Mouse (Mus musculus) kidney, embryonic 15.5 days (tissue): ENCODE data around the gene Sh2d3c. TPM values are rescaled to one million over a fixed set of nuclear protein-coding genes. Genes with fewer than 3 reads are reported as not detected.

ENCODE experiments used
- ATAC-seq: fragments of 200-750 bp; cut with Nextera tagmentation; replicated peaks from 2 replicates; pipeline ENCODE4 v1.8.0; 2017; ENCODE audit warnings: moderate TSS enrichment; ENCODE audit not compliant: low FRiP score
- H3K27ac ChIP-seq: fragments of 300-500 bp; sonication (generic); 2 replicates; pipeline ENCODE4 v1.5.1; 2015; ENCODE audit warnings: mild to moderate bottlenecking, inconsistent platforms
- H3K27me3 ChIP-seq: fragments of 300-500 bp; sonication (generic); 2 replicates; pipeline ENCODE4 v1.6.1; 2015; ENCODE audit warnings: inconsistent platforms
- H3K36me3 ChIP-seq: fragments of 300-500 bp; sonication (generic); 2 replicates; pipeline ENCODE4 v1.6.1; 2015; ENCODE audit warnings: inconsistent platforms
- H3K4me1 ChIP-seq: fragments of 300-500 bp; sonication (generic); 2 replicates; pipeline ENCODE4 v1.6.1; 2015; ENCODE audit warnings: inconsistent platforms
- H3K4me2 ChIP-seq: fragments of 300-500 bp; sonication (generic); 2 replicates; pipeline ENCODE4 v1.6.1; 2015; ENCODE audit warnings: moderate library complexity, mild to moderate bottlenecking, inconsistent platforms
- H3K4me3 ChIP-seq: fragments of 300-500 bp; sonication (generic); replicated peaks from 2 replicates; pipeline ENCODE4 v1.5.1; 2015; ENCODE audit warnings: mild to moderate bottlenecking, inconsistent platforms
- H3K9ac ChIP-seq: fragments of 300-500 bp; sonication (generic); 2 replicates; pipeline ENCODE4 v1.6.1; 2015; ENCODE audit warnings: mild to moderate bottlenecking, inconsistent platforms
- H3K9me3 ChIP-seq: fragments of 300-500 bp; sonication (generic); replicated peaks from 2 replicates; pipeline ENCODE4 v1.6.1; 2016; ENCODE audit warnings: inconsistent platforms
- WGBS: fragments of 180-500 bp; shearing (Covaris S2); methylation state at CpG from one replicate; pipeline ENCODE4 v1.1.7; 2015; ENCODE audit warnings: mixed read lengths; 5-methylcytosine and 5-hydroxymethylcytosine counted together
- polyA plus RNA-seq: library from polyadenylated mRNA; unstranded; fragments of >200 nt; fragmentation: Nextera tagmentation; extraction: Ambion mirVana; gene quantifications from 2 replicates; pipeline ENCODE4 v1.2.1, GENCODE M21; 2015

The Sh2d3c gene
- polyA plus RNA-seq, 1 experiment from 2014 or later = 37.2 TPM

DNA sequence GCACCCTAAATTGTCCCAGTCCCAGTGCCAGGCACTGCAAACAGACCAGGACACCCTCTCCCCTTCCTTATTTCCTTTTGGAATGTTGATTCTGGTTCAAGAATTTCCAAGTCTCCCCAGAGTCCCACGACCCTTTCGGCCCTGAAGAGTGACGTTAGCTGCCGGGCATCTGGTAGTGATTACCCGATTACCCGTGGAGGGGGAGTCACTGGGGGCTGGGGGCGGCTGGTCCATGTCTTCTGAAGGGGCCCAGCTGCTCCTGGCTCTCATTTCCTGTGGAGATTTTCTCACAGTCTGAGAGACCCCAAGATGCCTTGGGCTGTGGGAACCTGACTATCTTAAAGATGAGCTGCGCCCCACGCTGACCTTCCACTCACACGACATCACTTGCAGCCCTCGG is 10.0 kb downstream of the Sh2d3c start:
- Histone ChIP-seq H3K4me2 (peak overlapping the region; percentile 48), H3K27ac (peak overlapping the region; percentile 76), H3K4me1 (peaks cover 71% of the 10 kb centered on the region), H3K4me3 (peak overlapping the region; percentile 38), H3K9me3 (no peaks in the 10 kb centered on the region), H3K9ac (no peak overlapping the region), H3K36me3 (no peaks in the 10 kb centered on the region), H3K27me3 (no peaks in the 10 kb centered on the region)
- 18% methylated on average over 11 of the region's 11 CpGs for WGBS
- ATAC-seq = no peak

- H3K4me3 ChIP-seq = no peak overlapping the region
- H3K27me3 ChIP-seq = no peaks in the 10 kb centered on the region
- ATAC-seq = no peak
- H3K9me3 ChIP-seq = no peaks in the 10 kb centered on the region
- peak overlapping the region; percentile 76 for H3K27ac ChIP-seq
- 66% methylated on average over 4 of the region's 4 CpGs for WGBS
- peaks cover 75% of the 10 kb centered on the region for H3K4me1 ChIP-seq
- H3K36me3 ChIP-seq = no peaks in the 10 kb centered on the region
- H3K9ac ChIP-seq = no peak overlapping the region
- peak overlapping the region; percentile 22 for H3K4me2 ChIP-seq
Observed at GRCm38 (mm10) chr2:32731911-32732310, 11.1 kb downstream of the Sh2d3c start.

DNA sequence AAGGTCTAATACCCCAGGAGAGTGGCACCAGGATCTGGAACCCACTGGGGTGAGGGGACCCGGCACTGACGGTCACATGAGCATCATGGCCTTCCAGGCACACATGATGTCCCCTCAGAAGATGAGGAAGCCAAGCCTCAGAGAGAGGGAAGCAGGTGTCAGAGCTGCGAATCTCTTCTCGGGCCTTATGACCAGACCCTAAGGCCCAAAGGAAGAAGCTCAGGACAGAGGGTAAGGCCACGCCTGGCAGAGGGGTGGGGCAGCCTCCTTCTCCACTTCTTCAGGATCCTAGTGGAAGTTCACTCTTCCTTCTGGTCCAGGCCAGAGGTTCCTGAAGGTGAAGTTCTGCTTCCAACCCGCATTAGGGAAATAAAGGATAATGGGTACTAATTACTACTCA is 11.8 kb downstream of the Sh2d3c start:
- H3K36me3 ChIP-seq = no peaks in the 10 kb centered on the region
- H3K27ac ChIP-seq = no peak overlapping the region
- 71% methylated on average over 6 of the region's 6 CpGs for WGBS
- H3K4me1 ChIP-seq = peaks cover 69% of the 10 kb centered on the region
- H3K9ac ChIP-seq = no peak overlapping the region
- no peak overlapping the region for H3K4me3 ChIP-seq
- no peak for ATAC-seq
- no peaks in the 10 kb centered on the region for H3K9me3 ChIP-seq
- H3K4me2 ChIP-seq = no peak overlapping the region
- no peaks in the 10 kb centered on the region for H3K27me3 ChIP-seq

DNA sequence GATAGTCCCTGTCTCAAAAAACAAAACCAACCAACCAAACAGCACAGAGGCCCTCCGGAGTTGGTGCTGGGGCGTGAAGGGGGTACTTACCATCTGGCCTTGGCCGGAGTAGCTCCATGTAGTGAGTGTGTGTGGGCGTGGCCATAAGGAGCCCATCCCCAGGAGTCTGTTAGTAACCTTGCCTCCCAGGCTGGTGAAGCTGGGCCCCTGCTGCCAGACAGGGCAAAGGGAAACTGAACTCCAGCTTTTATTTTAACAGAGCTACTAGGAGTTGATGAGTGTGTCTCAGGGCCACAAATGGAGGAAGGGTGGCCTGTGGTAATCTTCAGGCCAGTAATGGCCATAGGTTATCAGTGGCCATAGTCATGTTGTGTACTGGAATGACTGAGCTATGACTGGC is 13.6 kb downstream of the Sh2d3c start:
- no peak overlapping the region for H3K9ac ChIP-seq
- peak; percentile 55; the same call in 1 of the 2 replicates for ATAC-seq

DNA sequence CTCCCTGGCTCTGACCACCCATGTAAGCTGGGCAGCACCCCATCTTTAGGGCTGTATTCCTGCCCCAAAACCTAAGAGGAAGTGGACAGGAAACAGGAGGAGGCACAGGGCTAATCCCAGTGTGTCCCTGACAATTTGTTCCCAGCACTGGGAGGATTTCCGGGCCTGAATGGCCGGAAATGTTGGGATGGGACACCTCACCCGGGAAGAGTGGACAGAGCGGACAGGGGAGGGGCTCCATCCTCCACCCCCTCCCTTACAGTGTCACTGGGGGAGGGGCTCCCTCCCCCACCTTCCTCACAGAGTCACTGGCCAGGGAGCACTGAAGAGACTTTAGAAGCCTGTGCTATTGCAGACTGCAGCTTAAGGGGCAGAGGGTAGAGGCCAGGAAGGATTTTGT is 14.1 kb downstream of the Sh2d3c start:
- ATAC-seq = 0 out of 2 replicates have a peak, but pooled peaks have one; percentile 13
- WGBS = 42% methylated on average over 4 of the region's 4 CpGs

More for the DNA sequence above, 13.6 kb downstream of the Sh2d3c start:
- peak overlapping the region; percentile 13 for H3K4me2 ChIP-seq
- no peaks in the 10 kb centered on the region; the same call in 1 of the 2 replicates for H3K27me3 ChIP-seq
- H3K9me3 ChIP-seq = no peaks in the 10 kb centered on the region
- WGBS = 37% methylated on average over 4 of the region's 4 CpGs
- H3K4me3 ChIP-seq = no peak overlapping the region; the same call in 1 of the 2 replicates
- no peaks in the 10 kb centered on the region for H3K36me3 ChIP-seq
- peaks cover 56% of the 10 kb centered on the region for H3K4me1 ChIP-seq
- peak overlapping the region; percentile 78 for H3K27ac ChIP-seq

GRCm38 (mm10) chr2:32736306-32736829 is 15.5 kb downstream of the Sh2d3c start:
- no peaks in the 10 kb centered on the region for H3K9me3 ChIP-seq
- no peaks in the 10 kb centered on the region for H3K36me3 ChIP-seq
- H3K9ac ChIP-seq = no peak overlapping the region
- peaks cover 18% of the 10 kb centered on the region for H3K27me3 ChIP-seq
- no peak overlapping the region for H3K27ac ChIP-seq
- ATAC-seq = no peak
- H3K4me2 ChIP-seq = no peak overlapping the region
- 59% methylated on average over 3 of the region's 3 CpGs for WGBS
- no peak overlapping the region for H3K4me3 ChIP-seq
- H3K4me1 ChIP-seq = peaks cover 46% of the 10 kb centered on the region

More for the DNA sequence above, 14.1 kb downstream of the Sh2d3c start:
- Histone ChIP-seq H3K27ac (peak overlapping the region; percentile 78), H3K4me3 (no peak overlapping the region; the same call in 1 of the 2 replicates), H3K4me2 (peak overlapping the region; percentile 13), H3K9me3 (no peaks in the 10 kb centered on the region), H3K27me3 (peaks cover 4% of the 10 kb centered on the region), H3K36me3 (no peaks in the 10 kb centered on the region), H3K9ac (no peak overlapping the region), H3K4me1 (peaks cover 52% of the 10 kb centered on the region)

DNA sequence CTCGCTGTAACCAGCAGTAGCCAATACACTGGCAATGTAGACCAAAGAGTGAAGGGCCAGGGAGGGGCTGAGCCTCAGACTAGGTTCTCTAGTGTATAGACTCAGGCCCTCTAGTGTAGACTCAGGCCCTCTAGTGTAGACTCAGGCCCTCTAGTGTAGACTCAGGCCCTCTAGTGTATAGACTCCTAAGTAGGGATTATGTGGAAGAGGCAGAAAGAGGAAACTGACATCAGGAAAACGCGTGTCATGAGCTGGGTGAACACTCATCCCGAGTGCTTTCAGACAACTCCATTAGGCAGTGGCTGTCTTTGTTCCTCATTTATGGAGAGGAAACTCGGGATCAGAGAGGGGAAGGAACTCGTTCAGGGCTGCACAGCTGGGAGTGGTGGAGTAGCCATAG is 16.2 kb downstream of the Sh2d3c start:
- no peak overlapping the region for H3K27ac ChIP-seq
- no peak overlapping the region for H3K4me3 ChIP-seq
- peaks cover 46% of the 10 kb centered on the region for H3K4me1 ChIP-seq
- no peaks in the 10 kb centered on the region for H3K36me3 ChIP-seq
- WGBS = 66% methylated on average over 6 of the region's 6 CpGs
- no peak for ATAC-seq
- H3K9me3 ChIP-seq = no peaks in the 10 kb centered on the region
- peaks cover 25% of the 10 kb centered on the region for H3K27me3 ChIP-seq
- H3K4me2 ChIP-seq = no peak overlapping the region
- H3K9ac ChIP-seq = no peak overlapping the region

GRCm38 (mm10) chr2:32739311-32739710 is 18.5 kb downstream of the Sh2d3c start:
- Histone ChIP-seq H3K4me1 (peaks cover 37% of the 10 kb centered on the region), H3K36me3 (no peaks in the 10 kb centered on the region), H3K9me3 (no peaks in the 10 kb centered on the region), H3K9ac (no peak overlapping the region), H3K27me3 (peaks cover 37% of the 10 kb centered on the region), H3K4me3 (no peak overlapping the region), H3K4me2 (no peak overlapping the region), H3K27ac (no peak overlapping the region)
- no peak for ATAC-seq
- WGBS = 73% methylated on average over 4 of the region's 4 CpGs

DNA sequence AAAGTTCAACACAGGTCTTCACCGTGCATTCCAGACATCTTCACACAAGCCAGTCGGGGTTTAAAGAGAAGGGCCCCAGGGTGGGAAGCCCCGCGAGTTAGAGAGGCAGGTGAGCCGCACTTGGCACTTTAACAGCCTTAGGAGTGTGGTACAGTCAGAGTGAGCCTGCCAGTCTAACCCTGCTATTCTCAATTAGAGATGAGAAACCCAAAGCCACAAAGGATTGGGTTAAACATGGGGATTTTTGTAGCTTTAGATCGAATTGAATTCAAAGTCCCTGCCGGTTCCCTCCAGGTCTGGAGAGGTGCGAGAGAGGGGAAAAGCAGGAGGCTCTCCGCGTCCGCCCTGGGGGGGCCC is 20.0 kb downstream of the Sh2d3c start, which contains the start of gene 6330409D20Rik:
Gene 6330409D20Rik (minus strand): TSS at position 101 of the 357 bp plus-strand sequence.
- Histone ChIP-seq H3K4me3 (peak within 1 kb of the TSS; percentile 51), H3K27ac (no peak within 1 kb of the TSS), H3K9ac (peak within 1 kb of the TSS; percentile 30; the same call in 1 of the 2 replicates), H3K4me2 (peak within 1 kb of the TSS; percentile 92), H3K27me3 (peaks cover 37% of the 10 kb centered on the region), H3K36me3 (peaks cover 12% of the 10 kb centered on the region), H3K4me1 (peaks cover 21% of the 10 kb centered on the region), H3K9me3 (no peaks in the 10 kb centered on the region)
- 7% methylated on average over 11 of the region's 11 CpGs for WGBS
- no peak for ATAC-seq

DNA sequence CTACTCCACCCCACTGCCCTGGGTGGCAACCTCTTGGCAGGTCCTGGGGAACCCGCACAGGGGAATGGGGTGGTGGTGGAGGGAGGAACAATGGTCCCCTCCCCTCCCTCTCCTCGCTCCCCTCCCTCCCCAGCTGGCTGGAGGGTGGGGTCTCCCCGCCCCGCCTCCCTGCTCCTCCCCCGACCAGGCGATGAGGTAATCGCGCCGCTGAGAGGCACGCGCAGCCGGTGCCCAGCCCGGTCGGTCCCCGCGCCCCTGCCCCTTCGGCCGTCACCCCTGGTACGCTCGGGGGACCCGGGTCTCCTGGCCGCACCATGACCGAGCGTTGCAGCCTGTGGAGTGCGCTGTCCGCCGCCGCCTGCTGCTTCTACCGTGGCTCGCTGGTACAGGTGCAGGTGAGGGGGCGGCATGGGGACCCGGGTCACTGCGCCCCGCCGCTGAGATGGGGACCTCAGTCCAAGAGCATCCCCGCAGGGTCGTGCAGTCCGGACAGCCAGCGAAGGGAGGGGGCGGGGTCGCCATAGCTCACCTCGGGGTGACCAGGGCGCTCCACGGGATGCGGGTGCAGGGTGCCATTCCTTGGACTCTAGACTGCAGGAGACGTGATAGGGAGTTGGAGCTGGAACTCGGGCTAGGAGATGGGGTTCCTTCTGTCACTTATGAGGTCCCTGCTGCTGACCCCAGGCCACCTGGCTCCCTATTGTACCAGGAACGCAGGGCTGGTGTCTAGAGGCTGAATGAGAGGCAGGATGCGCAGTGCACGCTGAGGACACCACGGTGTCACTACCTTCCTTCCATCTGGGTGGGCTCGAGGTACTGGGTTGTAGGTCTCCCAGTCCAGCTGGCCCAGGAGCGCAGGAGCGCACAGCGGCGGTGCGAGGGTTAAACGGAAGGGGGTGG is 20.7 kb downstream of the Sh2d3c start:
- Histone ChIP-seq H3K4me2 (peak overlapping the region; percentile 92), H3K36me3 (peaks cover 19% of the 10 kb centered on the region), H3K9ac (peak overlapping the region; percentile 30; the same call in 1 of the 2 replicates), H3K27ac (no peak overlapping the region; the same call in 1 of the 2 replicates), H3K9me3 (no peaks in the 10 kb centered on the region), H3K4me1 (peaks cover 17% of the 10 kb centered on the region), H3K27me3 (peaks cover 37% of the 10 kb centered on the region), H3K4me3 (peak overlapping the region; percentile 51)
- WGBS = 4% methylated on average over 56 of the region's 58 CpGs
- ATAC-seq = peak; percentile 40; the same call in 1 of the 2 replicates

- H3K4me3 ChIP-seq = peak overlapping the region; percentile 51
- H3K27me3 ChIP-seq = peaks cover 37% of the 10 kb centered on the region
- 12% methylated on average over 18 of the region's 18 CpGs for WGBS
- peaks cover 25% of the 10 kb centered on the region for H3K36me3 ChIP-seq
- no peak overlapping the region for H3K9ac ChIP-seq
- peaks cover 17% of the 10 kb centered on the region for H3K4me1 ChIP-seq
- peak overlapping the region; percentile 92 for H3K4me2 ChIP-seq
- H3K9me3 ChIP-seq = no peaks in the 10 kb centered on the region
- no peak overlapping the region; the same call in 1 of the 2 replicates for H3K27ac ChIP-seq
- peak; percentile 46; the same call in 1 of the 2 replicates for ATAC-seq
Observed at GRCm38 (mm10) chr2:32742173-32742531, 21.3 kb downstream of the Sh2d3c start.
